Mouse (Mus musculus): ENCODE results near the gene Gm49396. TPM values are rescaled to one million over a fixed set of nuclear protein-coding genes. Genes with fewer than 3 reads are reported as not detected.
A peak's percentile ranks its signal among the peaks of the same experiment; 100 is the strongest.

The Gm49396 gene
- polyA plus RNA-seq, 1 experiment from 2014 or later = 17.5 TPM

DNA sequence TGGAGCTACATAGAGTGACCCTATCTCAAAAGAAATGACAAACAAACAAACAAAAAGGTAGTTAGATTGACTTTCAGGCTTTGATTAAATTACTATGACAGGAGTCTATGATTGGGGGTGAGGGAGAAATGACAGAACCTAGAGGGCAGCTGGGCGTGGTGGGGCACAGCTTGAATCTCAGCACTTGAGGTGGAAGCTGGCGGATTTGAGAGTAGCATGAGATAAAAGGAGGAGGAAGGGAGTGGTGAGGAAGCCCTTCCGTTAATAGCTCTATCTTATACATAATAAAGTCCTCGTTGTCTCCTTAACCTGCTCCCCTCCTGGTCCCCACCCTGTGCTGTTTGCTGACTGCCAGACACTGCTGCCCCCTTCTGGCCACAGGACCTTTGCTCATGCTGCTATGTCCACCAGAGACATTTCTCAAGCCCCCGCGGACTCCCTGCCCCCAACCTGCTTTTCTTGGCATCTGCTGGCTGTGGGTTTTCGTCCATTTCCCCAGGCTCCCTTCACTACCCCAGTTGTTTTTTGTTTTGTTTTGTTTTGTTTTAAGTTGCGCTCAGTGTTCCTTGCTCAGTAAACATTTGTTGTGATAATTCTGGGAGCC lies 44.7 kb downstream of the Gm49396 start:
- 32% methylated on average over 8 of the region's 8 CpGs for WGBS
- Histone ChIP-seq H3K4me2 (no peak overlapping the region), H3K36me3 (no peaks in the 10 kb centered on the region), H3K27ac (replicated peaks) (no peak overlapping the region), H3K4me3 (no peak overlapping the region), H3K27me3 (no peaks in the 10 kb centered on the region), H3K4me1 (replicated peaks) (no peaks in the 10 kb centered on the region), H3K9ac (no peak overlapping the region), H3K9me3 (no peaks in the 10 kb centered on the region)
- 0 out of 2 replicates have a peak, but pooled peaks have one; percentile 25 for ATAC-seq (ENCODE audit: low FRiP score, low read depth)

DNA sequence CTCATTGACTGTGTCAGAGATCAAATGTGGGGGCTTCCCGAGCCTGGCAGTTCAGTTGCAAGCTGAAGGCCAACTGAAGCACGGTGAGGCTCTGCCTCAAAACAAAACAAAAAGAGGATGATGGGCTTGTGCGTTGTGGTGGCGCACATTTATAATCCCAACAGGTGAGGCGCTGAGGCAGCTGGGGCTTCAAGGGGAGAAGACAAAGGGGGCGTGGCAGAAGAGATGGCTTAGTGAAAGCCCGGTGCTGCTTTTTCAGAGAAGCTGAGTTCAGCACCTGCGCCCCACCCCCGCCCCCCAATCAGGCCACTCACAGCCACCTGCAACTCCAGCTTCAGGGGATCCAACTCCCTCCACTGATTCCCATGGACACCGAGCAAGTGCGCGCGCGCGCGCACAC lies 45.3 kb downstream of the Gm49396 start:
- H3K27ac ChIP-seq (replicated peaks) = no peak overlapping the region
- H3K9me3 ChIP-seq = no peaks in the 10 kb centered on the region
- H3K27me3 ChIP-seq = no peaks in the 10 kb centered on the region
- WGBS = 45% methylated on average over 16 of the region's 16 CpGs
- H3K4me3 ChIP-seq = no peak overlapping the region
- no peak for ATAC-seq (ENCODE audit: low FRiP score, low read depth)
- H3K36me3 ChIP-seq = no peaks in the 10 kb centered on the region
- H3K4me1 ChIP-seq (replicated peaks) = no peaks in the 10 kb centered on the region
- H3K4me2 ChIP-seq = no peak overlapping the region
- H3K9ac ChIP-seq = no peak overlapping the region

DNA sequence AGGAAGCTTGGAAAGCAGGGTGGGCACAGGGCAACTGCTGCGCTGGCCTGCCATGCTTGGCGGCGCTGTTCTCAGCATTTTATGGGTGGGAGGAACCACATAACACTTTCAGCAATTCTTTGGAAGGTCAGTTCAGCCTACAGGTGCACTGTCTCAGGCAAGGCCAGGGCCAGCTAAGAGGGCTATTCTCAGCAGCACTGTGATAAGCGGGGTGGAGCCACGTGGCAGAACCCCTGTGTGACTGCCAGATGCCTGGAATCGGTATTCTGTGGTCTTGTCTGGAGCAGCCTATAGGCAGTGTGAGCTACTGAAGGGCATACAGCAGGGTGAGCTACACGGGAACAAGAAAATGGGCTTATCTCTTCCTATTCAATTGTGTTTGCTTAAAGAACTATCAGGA lies 46.9 kb downstream of the Gm49396 start:
- no peak overlapping the region for H3K9ac ChIP-seq
- no peak overlapping the region for H3K4me2 ChIP-seq
- 69% methylated on average over 7 of the region's 7 CpGs for WGBS
- H3K36me3 ChIP-seq = no peaks in the 10 kb centered on the region
- H3K27me3 ChIP-seq = no peaks in the 10 kb centered on the region
- no peaks in the 10 kb centered on the region for H3K4me1 ChIP-seq (replicated peaks)
- H3K9me3 ChIP-seq = no peaks in the 10 kb centered on the region
- H3K27ac ChIP-seq (replicated peaks) = no peak overlapping the region
- ATAC-seq (ENCODE audit: low FRiP score, low read depth) = no peak
- no peak overlapping the region for H3K4me3 ChIP-seq

DNA sequence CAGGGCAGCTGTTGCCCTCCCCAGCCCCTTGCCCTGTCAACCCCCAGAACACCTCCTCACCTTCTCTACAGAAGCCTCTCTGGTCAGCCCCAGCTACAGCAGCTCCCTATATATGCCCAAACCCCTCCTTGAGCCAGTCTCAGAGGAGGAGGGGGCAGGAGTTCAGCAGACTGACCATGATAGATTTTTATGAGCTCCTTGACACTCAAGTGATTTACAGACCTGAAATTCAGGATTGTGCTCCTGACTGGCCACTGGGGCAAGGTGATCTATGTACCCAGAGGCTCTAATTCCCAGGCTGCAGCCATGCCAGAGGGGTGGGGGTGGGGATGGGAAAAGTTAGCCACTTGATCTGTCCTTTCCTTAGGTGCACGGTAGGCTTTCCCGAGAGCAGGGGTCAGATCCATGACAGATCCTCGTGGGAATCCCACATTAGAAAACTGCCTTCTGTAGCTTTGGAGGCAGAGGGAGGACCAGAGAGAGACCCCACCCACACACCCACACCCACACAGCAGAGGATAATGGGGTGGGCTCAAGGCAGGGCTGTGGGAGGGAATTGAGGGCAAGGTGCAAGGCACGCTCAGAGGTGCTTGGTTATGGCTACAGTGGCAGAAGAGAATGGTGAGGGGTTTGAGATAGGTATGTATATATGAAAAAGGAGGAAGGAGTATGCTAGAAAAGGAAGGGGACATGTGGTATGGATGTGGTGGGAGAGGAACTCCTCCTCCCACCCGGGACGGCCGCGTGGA lies 49.7 kb downstream of the Gm49396 start, which contains the start of gene Upk1a:
Gene Upk1a (minus strand): TSS at position 194 of the 749 bp plus-strand sequence.
- no peak for ATAC-seq (ENCODE audit: low FRiP score, low read depth)
- no peaks in the 10 kb centered on the region for H3K9me3 ChIP-seq
- H3K9ac ChIP-seq = no peak within 1 kb of the TSS
- peaks cover 27% of the 10 kb centered on the region for H3K36me3 ChIP-seq
- H3K4me3 ChIP-seq = no peak within 1 kb of the TSS
- 80% methylated on average over 8 of the region's 8 CpGs for WGBS
- no peak within 1 kb of the TSS for H3K27ac ChIP-seq (replicated peaks)
- no peaks in the 10 kb centered on the region for H3K4me1 ChIP-seq (replicated peaks)
- H3K27me3 ChIP-seq = no peaks in the 10 kb centered on the region
- no peak within 1 kb of the TSS for H3K4me2 ChIP-seq

DNA sequence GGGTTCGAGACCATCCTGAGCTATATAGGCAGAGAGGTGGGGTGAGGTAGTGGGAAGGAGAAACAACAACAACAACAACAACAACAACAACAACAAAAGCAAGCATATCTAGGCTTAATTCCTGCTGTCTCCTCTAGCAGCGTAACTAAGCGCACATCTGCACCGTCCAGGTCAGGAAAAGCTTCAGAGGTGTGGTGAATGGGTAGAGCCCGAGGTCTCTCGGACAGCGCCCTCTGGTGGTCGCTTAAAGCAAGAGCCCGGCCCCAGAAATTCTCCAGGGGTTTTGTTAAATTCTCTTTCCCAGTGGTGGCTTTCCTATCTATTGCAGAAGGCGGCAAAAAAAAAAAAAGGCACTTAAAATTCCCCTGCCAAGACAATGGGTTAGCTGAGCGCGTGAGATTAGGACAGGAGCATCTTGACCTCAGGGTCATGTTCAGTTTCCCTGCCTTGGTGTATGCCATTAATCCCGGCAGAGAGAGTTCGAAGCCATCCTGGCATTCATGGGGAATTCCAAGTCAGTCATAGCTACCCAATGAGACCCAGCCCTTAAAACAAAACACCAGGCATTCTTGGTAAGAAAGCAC lies 50.5 kb downstream of the Gm49396 start:
- Histone ChIP-seq H3K9ac (no peak overlapping the region), H3K27ac (replicated peaks) (no peak overlapping the region), H3K9me3 (no peaks in the 10 kb centered on the region), H3K4me2 (no peak overlapping the region), H3K4me3 (no peak overlapping the region), H3K36me3 (peaks cover 35% of the 10 kb centered on the region), H3K4me1 (replicated peaks) (no peaks in the 10 kb centered on the region), H3K27me3 (no peaks in the 10 kb centered on the region)
- no peak for ATAC-seq (ENCODE audit: low FRiP score, low read depth)
- 24% methylated on average over 14 of the region's 14 CpGs for WGBS

DNA sequence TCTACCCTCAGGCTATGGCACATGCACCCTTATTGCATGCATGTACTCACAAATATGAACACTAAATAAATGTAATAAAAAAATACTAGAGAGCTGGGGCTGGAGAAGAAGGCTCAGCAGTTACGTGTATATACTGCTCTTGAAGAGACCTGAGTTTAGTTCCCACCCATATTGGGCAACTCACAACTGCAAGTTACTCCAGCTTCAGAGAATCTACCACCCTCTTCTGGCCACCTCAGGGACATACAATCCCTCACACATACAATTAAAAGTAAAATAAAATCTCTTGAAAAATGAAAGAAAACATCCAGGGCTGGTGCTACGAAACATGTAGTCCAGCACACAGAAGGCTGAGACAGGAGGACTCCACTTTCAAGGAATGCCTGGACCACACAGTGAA lies 51.3 kb downstream of the Gm49396 start:
- Histone ChIP-seq H3K4me3 (no peak overlapping the region), H3K4me1 (replicated peaks) (no peaks in the 10 kb centered on the region), H3K36me3 (peaks cover 44% of the 10 kb centered on the region), H3K27me3 (no peaks in the 10 kb centered on the region), H3K9ac (no peak overlapping the region), H3K27ac (replicated peaks) (no peak overlapping the region), H3K4me2 (no peak overlapping the region), H3K9me3 (no peaks in the 10 kb centered on the region)
- 76% methylated on average over 2 of the region's 2 CpGs for WGBS
- no peak for ATAC-seq (ENCODE audit: low FRiP score, low read depth)

DNA sequence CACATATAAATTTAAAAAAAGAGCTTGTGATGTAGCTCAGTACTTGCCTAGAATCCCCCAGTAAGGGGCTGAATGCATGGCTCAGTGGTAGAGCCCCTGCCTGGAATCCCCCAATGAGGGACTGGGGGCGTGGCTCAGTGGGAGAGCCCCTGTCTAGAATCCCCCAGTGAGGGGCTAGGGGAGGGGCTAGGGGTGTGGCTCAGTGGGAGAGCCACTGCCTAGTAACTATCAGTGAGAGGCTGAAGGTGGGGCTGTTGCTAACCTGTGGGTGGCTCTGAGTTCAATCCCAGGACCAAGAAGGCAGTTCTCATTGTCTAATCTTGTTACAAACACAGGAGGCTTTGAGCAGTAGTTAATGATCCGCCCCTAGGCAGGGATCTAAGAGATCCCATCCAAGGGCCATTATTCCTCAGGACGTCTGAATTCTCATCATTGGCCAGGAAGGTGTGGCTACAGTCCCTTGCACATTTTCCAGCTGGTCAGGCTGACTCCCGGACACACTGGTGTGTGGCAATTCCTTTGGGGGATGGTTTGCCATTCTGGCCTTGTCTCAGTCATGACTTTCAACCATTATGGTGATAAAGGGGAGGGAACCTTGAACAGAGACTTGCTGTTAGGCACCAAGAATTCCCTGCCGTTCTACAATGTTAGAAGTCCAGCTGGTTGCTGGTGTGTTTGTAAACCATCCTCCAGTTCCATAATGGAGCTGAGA lies 52.1 kb downstream of the Gm49396 start:
- Histone ChIP-seq H3K9ac (no peak overlapping the region), H3K27me3 (no peaks in the 10 kb centered on the region), H3K9me3 (no peaks in the 10 kb centered on the region), H3K4me3 (no peak overlapping the region), H3K27ac (replicated peaks) (no peak overlapping the region), H3K4me1 (replicated peaks) (no peaks in the 10 kb centered on the region), H3K36me3 (peaks cover 48% of the 10 kb centered on the region), H3K4me2 (no peak overlapping the region)
- 55% methylated on average over 5 of the region's 5 CpGs for WGBS
- ATAC-seq (ENCODE audit: low FRiP score, low read depth) = peak; percentile 49; the same call in 1 of the 2 replicates

Small RNA genes lying within 50 kb of the gene (microRNA-seq; reads per million reads assigned to microRNA genes)
- gene Gm38670 (not detected), gene Mir3569 (not detected)

Other genes with a start within 250 kb of the Gm49396 start
- 17.1 and 19.1 TPM in 2 replicates for gene Syne4, start 248.5 kb upstream of the Gm49396 start, polyA plus RNA-seq (2015; fragmentation: Nextera tagmentation; extraction: Ambion mirVana)
- 0.98 TPM in 1 of 2 replicates, not detected in the other for gene E130208F15Rik, start 241.6 kb upstream of the Gm49396 start, polyA plus RNA-seq (2015; fragmentation: Nextera tagmentation; extraction: Ambion mirVana)
- gene Sdhaf1, start 239.4 kb upstream of the Gm49396 start, polyA plus RNA-seq (2015; fragmentation: Nextera tagmentation; extraction: Ambion mirVana) = 16.2 and 17.3 TPM in 2 replicates
- 14.3 and 15.7 TPM in 2 replicates for gene Lrfn3, start 200.6 kb upstream of the Gm49396 start, polyA plus RNA-seq (2015; fragmentation: Nextera tagmentation; extraction: Ambion mirVana)
- 28.9 and 39.1 TPM in 2 replicates for gene Tyrobp, start 149.6 kb upstream of the Gm49396 start, polyA plus RNA-seq (2015; fragmentation: Nextera tagmentation; extraction: Ambion mirVana)
- 0.53 and 0.56 TPM in 2 replicates for gene Hcst, start 143.5 kb upstream of the Gm49396 start, polyA plus RNA-seq (2015; fragmentation: Nextera tagmentation; extraction: Ambion mirVana)
- 2.4 and 2.9 TPM in 2 replicates for gene Nfkbid, start 141.6 kb upstream of the Gm49396 start, polyA plus RNA-seq (2015; fragmentation: Nextera tagmentation; extraction: Ambion mirVana)
- gene Aplp1, start 117.8 kb upstream of the Gm49396 start, polyA plus RNA-seq (2015; fragmentation: Nextera tagmentation; extraction: Ambion mirVana) = 674 and 762 TPM in 2 replicates
- 4.7 and 7.3 TPM in 2 replicates for gene Kirrel2, start 105.7 kb upstream of the Gm49396 start, polyA plus RNA-seq (2015; fragmentation: Nextera tagmentation; extraction: Ambion mirVana)
- 1.1 and 1.2 TPM in 2 replicates for gene Nphs1, start 105.0 kb upstream of the Gm49396 start, polyA plus RNA-seq (2015; fragmentation: Nextera tagmentation; extraction: Ambion mirVana)
- 0.36 TPM in 1 of 2 replicates, not detected in the other for gene Prodh2, start 69.7 kb upstream of the Gm49396 start, polyA plus RNA-seq (2015; fragmentation: Nextera tagmentation; extraction: Ambion mirVana)
- gene Arhgap33, start 28.3 kb upstream of the Gm49396 start, polyA plus RNA-seq (2015; fragmentation: Nextera tagmentation; extraction: Ambion mirVana) = 101 and 135 TPM in 2 replicates
- 11.1 and 13.2 TPM in 2 replicates for gene Hspb6, start 11.2 kb upstream of the Gm49396 start, polyA plus RNA-seq (2015; fragmentation: Nextera tagmentation; extraction: Ambion mirVana)
- 8.4 and 9.1 TPM in 2 replicates for gene Proser3, start 11.0 kb upstream of the Gm49396 start, polyA plus RNA-seq (2015; fragmentation: Nextera tagmentation; extraction: Ambion mirVana)
- 52.7 and 53.1 TPM in 2 replicates for gene Lin37, start 3.5 kb upstream of the Gm49396 start, polyA plus RNA-seq (2015; fragmentation: Nextera tagmentation; extraction: Ambion mirVana)
- gene U2af1l4, start within 50 bp of the Gm49396 start, polyA plus RNA-seq (2015; fragmentation: Nextera tagmentation; extraction: Ambion mirVana) = 89.7 and 92.1 TPM in 2 replicates
- gene Psenen, start 283 bp downstream of the Gm49396 start, polyA plus RNA-seq (2015; fragmentation: Nextera tagmentation; extraction: Ambion mirVana) = 124 and 134 TPM in 2 replicates
- 5.5 and 6.0 TPM in 2 replicates for gene Igflr1, start 2.1 kb downstream of the Gm49396 start, polyA plus RNA-seq (2015; fragmentation: Nextera tagmentation; extraction: Ambion mirVana)
- 9.2 and 9.8 TPM in 2 replicates for gene Kmt2b, start 25.4 kb downstream of the Gm49396 start, polyA plus RNA-seq (2015; fragmentation: Nextera tagmentation; extraction: Ambion mirVana)
- gene Zbtb32, start 35.6 kb downstream of the Gm49396 start, polyA plus RNA-seq (2015; fragmentation: Nextera tagmentation; extraction: Ambion mirVana) = 0.10 and 0.37 TPM in 2 replicates
- gene Upk1a, start 49.5 kb downstream of the Gm49396 start, polyA plus RNA-seq (2015; fragmentation: Nextera tagmentation; extraction: Ambion mirVana) = 0.51 and 0.82 TPM in 2 replicates
- 1,185 and 1,301 TPM in 2 replicates for gene Cox6b1, start 62.8 kb downstream of the Gm49396 start, polyA plus RNA-seq (2015; fragmentation: Nextera tagmentation; extraction: Ambion mirVana)
- gene Etv2, start 72.5 kb downstream of the Gm49396 start, polyA plus RNA-seq (2015; fragmentation: Nextera tagmentation; extraction: Ambion mirVana) = not detected in 2 replicates
- gene Rbm42, start 87.0 kb downstream of the Gm49396 start, polyA plus RNA-seq (2015; fragmentation: Nextera tagmentation; extraction: Ambion mirVana) = 131 and 139 TPM in 2 replicates
- gene Haus5, start 101.7 kb downstream of the Gm49396 start, polyA plus RNA-seq (2015; fragmentation: Nextera tagmentation; extraction: Ambion mirVana) = 25.9 and 29.9 TPM in 2 replicates
- gene Pmis2, start 108.3 kb downstream of the Gm49396 start, polyA plus RNA-seq (2015; fragmentation: Nextera tagmentation; extraction: Ambion mirVana) = not detected in 2 replicates
- gene 2200002J24Rik, start 135.6 kb downstream of the Gm49396 start, polyA plus RNA-seq (2015; fragmentation: Nextera tagmentation; extraction: Ambion mirVana) = not detected in 2 replicates
- 3.1 and 3.3 TPM in 2 replicates for gene Atp4a, start 148.9 kb downstream of the Gm49396 start, polyA plus RNA-seq (2015; fragmentation: Nextera tagmentation; extraction: Ambion mirVana)
- gene Tmem147, start 166.2 kb downstream of the Gm49396 start, polyA plus RNA-seq (2015; fragmentation: Nextera tagmentation; extraction: Ambion mirVana) = 273 and 284 TPM in 2 replicates
- gene Gapdhs, start 180.3 kb downstream of the Gm49396 start, polyA plus RNA-seq (2015; fragmentation: Nextera tagmentation; extraction: Ambion mirVana) = 0.79 and 1.4 TPM in 2 replicates
- gene Sbsn, start 188.1 kb downstream of the Gm49396 start, polyA plus RNA-seq (2015; fragmentation: Nextera tagmentation; extraction: Ambion mirVana) = 2.2 TPM in 2 replicates
- 2.0 and 3.0 TPM in 2 replicates for gene Dmkn, start 200.4 kb downstream of the Gm49396 start, polyA plus RNA-seq (2015; fragmentation: Nextera tagmentation; extraction: Ambion mirVana)
- 0.52 and 2.8 TPM in 2 replicates for gene Krtdap, start 224.6 kb downstream of the Gm49396 start, polyA plus RNA-seq (2015; fragmentation: Nextera tagmentation; extraction: Ambion mirVana)

Measured in hindbrain, embryonic 15.5 days (tissue).